Mouse (Mus musculus): ENCODE results near the gene Ogn.

- TF ChIP-seq CTCF (IDR thresholded peaks at IDR 0.05; ENCODE audit: extremely low read depth, insufficient read depth, insufficient read length, insufficient replicate concordance) (no peak), POLR2A (IDR thresholded peaks at IDR 0.05; ENCODE audit: low read depth, low read length) (no peak)
Observed at GRCm38 (mm10) chr13:49653180-49653541, 45.3 kb downstream of the Ogn start.

Data from spleen, adult 2 months (tissue).